Mouse (Mus musculus): ENCODE data around the gene Olfr523. TPM values are rescaled to one million over a fixed set of nuclear protein-coding genes. Genes with fewer than 3 reads are reported as not detected.

The Olfr523 gene
- polyA plus RNA-seq, 1 experiment from 2014 or later = not detected

DNA sequence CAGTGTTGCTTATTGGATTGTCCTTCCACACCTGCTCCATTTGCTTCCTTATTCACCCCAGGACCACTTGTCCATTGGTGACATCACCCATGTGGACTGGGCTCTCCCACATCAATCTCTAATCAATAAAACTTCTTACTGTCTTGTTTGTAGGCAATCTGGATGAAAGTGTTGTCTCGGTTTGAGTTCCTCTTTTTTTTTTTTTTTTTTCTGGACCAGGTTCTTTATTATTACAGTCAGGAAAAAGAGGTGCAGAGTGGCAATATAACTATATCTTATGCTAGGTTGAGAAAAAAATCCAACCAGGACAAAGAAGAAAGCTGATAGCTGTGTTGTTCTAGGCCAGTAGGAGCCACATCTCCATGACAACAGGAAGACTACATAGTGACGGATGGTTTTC, 7.7 kb downstream of the Olfr523 start:
- whole genome bisulfite sequencing = 69% methylated on average over 2 of the region's 2 CpGs

DNA sequence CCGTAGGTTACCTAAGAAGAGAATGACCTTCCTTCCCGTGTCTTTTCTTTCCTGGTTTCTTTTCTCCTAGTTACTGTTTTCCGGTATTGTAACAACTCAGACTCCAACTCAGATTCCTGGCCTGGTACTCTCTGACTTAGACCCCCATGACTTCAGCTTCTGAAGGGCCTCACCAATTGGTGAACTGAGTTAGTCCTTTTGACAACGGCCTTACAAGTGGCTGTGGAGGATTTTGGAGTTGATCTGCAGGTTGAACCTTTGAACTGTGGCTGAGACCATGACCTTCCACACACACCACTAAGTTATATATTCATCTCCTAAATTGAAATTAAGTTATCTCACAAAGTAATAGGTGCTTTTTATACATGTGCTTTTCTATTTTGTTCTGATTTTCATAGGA, 11.2 kb downstream of the Olfr523 start:
- Histone ChIP-seq H3K36me3 (no peaks in the 10 kb centered on the region), H3K27me3 (replicated peaks) (no peaks in the 10 kb centered on the region; the same call in 1 of the 2 replicates), H3K4me2 (no peak overlapping the region), H3K9ac (no peak overlapping the region), H3K4me1 (replicated peaks) (no peaks in the 10 kb centered on the region), H3K9me3 (replicated peaks) (no peaks in the 10 kb centered on the region), H3K27ac (ENCODE audit: poor library complexity, severe bottlenecking) (no peak overlapping the region), H3K4me3 (no peak overlapping the region)
- ATAC-seq (ENCODE audit: insufficient number of reproducible peaks, low FRiP score) = no peak
- 72% methylated on average over 4 of the region's 4 CpGs for WGBS

More for the DNA sequence above, 7.7 kb downstream of the Olfr523 start:
- ATAC-seq (ENCODE audit: insufficient number of reproducible peaks, low FRiP score) = no peak
- Histone ChIP-seq H3K4me3 (no peak overlapping the region), H3K4me2 (no peak overlapping the region), H3K9me3 (replicated peaks) (no peaks in the 10 kb centered on the region), H3K27ac (ENCODE audit: poor library complexity, severe bottlenecking) (no peak overlapping the region), H3K9ac (no peak overlapping the region), H3K36me3 (no peaks in the 10 kb centered on the region), H3K4me1 (replicated peaks) (no peaks in the 10 kb centered on the region), H3K27me3 (replicated peaks) (no peaks in the 10 kb centered on the region; the same call in 1 of the 2 replicates)

DNA sequence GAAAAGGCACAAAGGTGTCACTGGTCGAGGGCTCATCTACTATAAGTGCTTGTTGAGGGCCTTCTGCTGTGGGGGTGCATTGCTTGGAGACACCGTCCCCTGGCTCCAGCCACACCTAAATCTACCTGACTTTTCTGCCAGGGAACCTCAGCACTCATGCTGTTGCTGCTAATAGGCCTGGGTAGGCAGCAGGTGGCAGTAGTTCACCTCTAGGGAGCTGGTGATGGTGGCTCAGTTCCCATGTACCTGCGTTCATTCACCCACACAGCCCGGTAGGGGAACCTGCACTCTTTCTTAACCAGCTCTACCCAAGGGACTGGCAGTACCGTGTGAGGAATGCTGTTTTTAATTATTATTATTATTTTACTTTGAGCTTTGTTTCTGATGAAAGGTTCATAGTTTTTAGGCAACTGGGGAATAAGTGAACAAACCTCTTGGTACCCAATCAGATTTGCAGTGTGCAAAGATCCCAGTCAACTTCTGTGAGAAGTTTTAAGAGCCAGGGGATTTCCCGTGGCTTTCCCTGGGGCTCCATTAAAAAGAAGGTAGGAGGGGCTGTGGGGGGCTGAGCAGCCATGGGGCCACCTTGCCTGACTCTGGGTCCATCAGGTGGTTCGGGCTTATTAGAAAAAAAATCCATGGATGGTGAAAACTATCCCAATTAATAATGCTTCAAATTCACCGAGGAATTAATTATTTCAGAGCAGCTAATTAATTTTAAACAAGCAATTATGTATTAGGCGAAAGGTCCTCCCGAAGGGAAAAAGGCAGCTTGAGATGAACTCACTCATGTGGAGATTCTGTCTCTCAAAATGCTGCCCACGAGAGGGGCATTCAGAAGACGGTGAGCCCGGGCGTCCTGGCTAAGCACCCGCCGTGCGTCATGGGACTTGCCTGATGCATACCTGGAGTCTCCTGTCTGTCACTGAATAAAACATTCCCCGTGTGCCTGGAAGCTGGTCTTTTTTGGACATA, 13.9 kb downstream of the Olfr523 start:
- H3K27ac ChIP-seq (ENCODE audit: poor library complexity, severe bottlenecking) = no peak overlapping the region
- H3K36me3 ChIP-seq = no peaks in the 10 kb centered on the region
- H3K4me3 ChIP-seq = no peak overlapping the region
- ATAC-seq (ENCODE audit: insufficient number of reproducible peaks, low FRiP score) = no peak
- H3K4me2 ChIP-seq = no peak overlapping the region
- H3K4me1 ChIP-seq (replicated peaks) = no peaks in the 10 kb centered on the region
- no peak overlapping the region for H3K9ac ChIP-seq
- no peaks in the 10 kb centered on the region for H3K9me3 ChIP-seq (replicated peaks)
- WGBS = 60% methylated on average over 18 of the region's 18 CpGs
- no peaks in the 10 kb centered on the region; the same call in 1 of the 2 replicates for H3K27me3 ChIP-seq (replicated peaks)

DNA sequence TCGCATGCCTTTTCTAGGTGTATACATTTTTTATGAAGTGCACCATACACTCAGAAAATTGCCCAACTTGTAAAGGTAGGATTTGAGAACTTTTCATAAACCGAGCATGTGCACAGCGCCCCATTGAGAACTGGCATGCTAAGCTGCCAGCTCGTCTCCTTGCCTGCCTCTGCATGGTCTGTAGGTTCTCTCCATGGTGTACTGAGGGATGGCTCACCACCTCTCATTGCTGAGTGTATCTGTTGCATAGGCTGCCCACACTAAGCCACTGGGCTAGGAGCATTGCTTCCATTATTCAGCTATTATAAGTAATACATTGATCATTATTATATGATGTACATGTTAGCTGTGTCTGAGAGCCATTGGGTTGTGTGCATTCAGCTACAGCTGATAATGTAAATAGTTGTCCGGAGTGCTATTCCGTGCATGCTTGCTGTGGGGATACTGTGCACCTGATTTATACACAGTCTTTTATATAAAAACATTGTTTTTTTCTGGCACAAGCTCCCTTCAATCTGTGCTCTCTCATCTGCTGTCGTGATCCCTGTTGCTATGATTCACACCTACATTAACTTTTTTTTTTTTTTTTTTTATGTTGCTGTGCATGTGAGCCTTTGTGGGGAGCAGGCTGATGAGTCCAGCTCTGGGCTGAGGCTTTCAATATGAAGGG, 14.8 kb downstream of the Olfr523 start:
- ATAC-seq (ENCODE audit: insufficient number of reproducible peaks, low FRiP score) = no peak
- Histone ChIP-seq H3K4me3 (no peak overlapping the region), H3K4me2 (no peak overlapping the region), H3K36me3 (no peaks in the 10 kb centered on the region), H3K9ac (no peak overlapping the region), H3K9me3 (replicated peaks) (no peaks in the 10 kb centered on the region), H3K27me3 (replicated peaks) (no peaks in the 10 kb centered on the region; the same call in 1 of the 2 replicates), H3K4me1 (replicated peaks) (no peaks in the 10 kb centered on the region), H3K27ac (ENCODE audit: poor library complexity, severe bottlenecking) (no peak overlapping the region)
- WGBS = 74% methylated on average over 7 of the region's 7 CpGs

DNA sequence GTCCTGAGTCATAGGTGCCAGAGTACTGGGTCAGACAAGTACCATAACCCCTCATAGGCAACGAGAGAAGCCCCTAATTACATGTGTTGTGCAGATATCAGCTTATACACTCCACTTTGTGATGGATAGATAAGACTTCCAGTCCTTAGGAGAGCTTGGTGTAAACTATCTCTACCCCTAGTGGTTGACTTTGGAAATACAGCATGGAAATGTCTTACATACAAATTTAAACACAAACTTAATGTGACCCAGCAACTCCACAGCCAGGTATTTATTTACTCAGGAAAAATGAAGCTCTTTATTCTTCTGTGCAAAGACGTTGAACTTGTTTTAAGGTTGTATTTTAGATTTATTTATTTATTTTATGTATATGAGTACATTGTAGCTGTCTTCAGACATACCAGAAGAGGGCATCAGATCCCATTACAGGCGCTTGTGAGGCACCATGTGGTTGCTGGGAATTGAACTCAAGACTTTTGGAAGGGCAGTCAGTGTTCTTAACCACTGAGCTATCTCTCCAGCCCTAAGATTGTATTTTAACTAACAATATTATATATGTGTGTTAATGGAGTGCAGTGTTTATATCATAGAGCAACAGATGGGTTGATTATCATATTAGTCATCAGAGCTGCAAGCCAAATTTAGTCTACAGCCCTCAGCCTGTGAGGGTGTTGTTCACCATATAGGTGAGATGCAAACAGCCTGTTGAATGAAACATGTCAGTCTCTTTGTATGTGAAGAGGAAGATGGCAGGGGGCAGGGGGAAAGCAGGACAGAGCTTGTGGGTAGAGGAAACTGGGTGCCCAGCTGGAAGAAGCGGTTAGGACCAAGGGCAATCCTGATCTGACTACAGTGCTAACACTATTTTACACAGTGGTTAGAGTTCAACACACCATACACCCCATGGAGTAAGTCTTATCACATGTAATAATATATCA, 15.6 kb downstream of the Olfr523 start:
- ATAC-seq (ENCODE audit: insufficient number of reproducible peaks, low FRiP score) = no peak
- Histone ChIP-seq H3K4me3 (no peak overlapping the region), H3K27me3 (replicated peaks) (no peaks in the 10 kb centered on the region; the same call in 1 of the 2 replicates), H3K9me3 (replicated peaks) (no peaks in the 10 kb centered on the region), H3K4me1 (replicated peaks) (no peaks in the 10 kb centered on the region), H3K27ac (ENCODE audit: poor library complexity, severe bottlenecking) (no peak overlapping the region), H3K4me2 (no peak overlapping the region), H3K36me3 (no peaks in the 10 kb centered on the region), H3K9ac (no peak overlapping the region)
- WGBS = 45% methylated on average over 4 of the region's 4 CpGs

DNA sequence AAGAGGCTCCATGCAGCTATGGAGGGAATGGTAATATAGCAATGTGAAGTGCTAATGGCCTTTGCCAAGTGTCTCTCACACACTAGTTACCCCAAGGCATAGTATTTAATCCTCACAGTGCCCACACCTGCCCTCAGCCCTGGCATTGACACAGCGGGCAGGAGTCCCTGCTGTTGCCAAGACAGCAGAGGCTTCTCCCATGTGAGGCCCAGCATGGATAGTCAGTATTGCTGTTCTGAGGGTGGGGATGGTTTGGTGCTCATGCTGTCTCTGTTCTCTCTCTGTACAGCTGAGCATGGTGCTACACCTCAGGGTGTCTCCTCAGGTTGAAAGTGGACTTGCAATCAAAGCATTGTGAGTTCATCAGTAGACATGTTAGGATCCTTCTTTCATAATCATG, 17.4 kb downstream of the Olfr523 start:
- H3K4me1 ChIP-seq (replicated peaks) = no peaks in the 10 kb centered on the region
- H3K27me3 ChIP-seq (replicated peaks) = no peaks in the 10 kb centered on the region; the same call in 1 of the 2 replicates
- no peak overlapping the region for H3K4me2 ChIP-seq
- no peak overlapping the region for H3K4me3 ChIP-seq
- no peak overlapping the region for H3K27ac ChIP-seq (ENCODE audit: poor library complexity, severe bottlenecking)
- WGBS = 85% methylated on average over 1 of the region's 1 CpGs
- no peak for ATAC-seq (ENCODE audit: insufficient number of reproducible peaks, low FRiP score)
- H3K9ac ChIP-seq = no peak overlapping the region
- H3K9me3 ChIP-seq (replicated peaks) = no peaks in the 10 kb centered on the region
- H3K36me3 ChIP-seq = no peaks in the 10 kb centered on the region

DNA sequence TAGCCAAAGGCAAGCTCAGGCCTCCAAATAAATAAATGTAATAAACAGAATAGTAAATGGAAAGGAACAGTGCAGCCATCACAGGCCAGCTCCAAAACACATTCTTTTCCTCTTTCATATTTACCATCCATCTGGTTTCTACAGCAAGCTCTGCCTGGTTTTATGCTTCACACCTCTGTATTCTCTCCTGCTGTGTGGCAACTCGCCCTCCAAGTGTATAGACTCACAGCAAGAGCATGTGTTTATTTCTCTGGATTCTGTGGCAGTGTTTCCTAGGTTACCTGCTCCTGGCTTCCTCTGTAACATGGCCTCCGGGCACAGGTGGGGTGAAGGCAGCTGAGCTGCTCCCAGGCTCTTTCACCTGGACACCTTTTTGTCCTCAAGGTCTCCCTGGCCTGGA, 19.4 kb downstream of the Olfr523 start:
- 54% methylated on average over 2 of the region's 2 CpGs for WGBS
- no peak overlapping the region for H3K4me3 ChIP-seq
- no peak for ATAC-seq (ENCODE audit: insufficient number of reproducible peaks, low FRiP score)
- H3K27ac ChIP-seq (ENCODE audit: poor library complexity, severe bottlenecking) = no peak overlapping the region
- no peak overlapping the region for H3K9ac ChIP-seq
- H3K27me3 ChIP-seq (replicated peaks) = no peaks in the 10 kb centered on the region
- H3K9me3 ChIP-seq (replicated peaks) = no peaks in the 10 kb centered on the region
- no peak overlapping the region for H3K4me2 ChIP-seq
- H3K36me3 ChIP-seq = no peaks in the 10 kb centered on the region
- H3K4me1 ChIP-seq (replicated peaks) = no peaks in the 10 kb centered on the region

DNA sequence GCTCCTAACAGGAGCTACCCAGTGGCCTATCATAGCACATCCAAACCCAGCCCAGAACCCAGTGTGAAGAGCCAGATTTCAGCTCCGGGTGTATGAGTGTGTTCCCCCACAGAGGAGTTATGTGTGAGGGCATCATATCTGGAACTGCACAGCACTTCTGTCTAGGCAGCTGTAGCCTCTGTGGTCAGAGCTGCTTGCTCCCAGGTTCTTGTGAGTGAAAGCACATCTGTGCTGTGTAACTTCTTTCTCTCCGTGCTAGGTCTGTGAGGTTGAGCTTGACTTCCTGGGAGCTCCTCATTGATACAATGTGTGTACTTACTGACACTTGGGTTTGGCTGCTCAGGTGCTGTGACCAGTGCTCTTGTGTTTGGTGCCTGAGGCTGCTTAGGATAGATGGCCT, 19.8 kb downstream of the Olfr523 start:
- H3K9ac ChIP-seq = no peak overlapping the region
- whole genome bisulfite sequencing = 64% methylated on average over 2 of the region's 2 CpGs

DNA sequence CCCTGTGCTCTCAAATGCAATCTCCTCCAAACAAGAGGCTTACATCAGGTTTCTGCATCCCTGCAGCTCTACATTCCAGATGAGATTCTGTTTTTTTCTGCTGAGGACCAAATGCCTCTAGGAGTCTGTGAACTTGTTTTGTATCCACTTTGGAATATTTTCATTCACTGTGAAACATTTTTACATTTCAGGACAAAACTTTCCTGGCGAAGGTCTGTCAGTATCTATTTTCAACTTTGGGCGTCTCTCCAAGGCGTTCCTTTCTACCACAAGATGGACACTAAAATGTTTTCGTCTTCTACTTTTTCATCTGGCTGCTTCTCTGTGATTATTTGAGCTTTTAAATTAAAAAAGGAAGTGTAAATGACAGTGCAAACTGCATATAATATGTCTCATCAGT, 21.0 kb downstream of the Olfr523 start:
- no peak for ATAC-seq (ENCODE audit: insufficient number of reproducible peaks, low FRiP score)
- Histone ChIP-seq H3K27ac (ENCODE audit: poor library complexity, severe bottlenecking) (no peak overlapping the region), H3K36me3 (no peaks in the 10 kb centered on the region), H3K9me3 (replicated peaks) (no peaks in the 10 kb centered on the region), H3K4me1 (replicated peaks) (no peaks in the 10 kb centered on the region), H3K4me3 (no peak overlapping the region), H3K27me3 (replicated peaks) (no peaks in the 10 kb centered on the region), H3K4me2 (no peak overlapping the region), H3K9ac (no peak overlapping the region)
- 79% methylated on average over 4 of the region's 4 CpGs for WGBS

More for the DNA sequence above, 19.8 kb downstream of the Olfr523 start:
- no peaks in the 10 kb centered on the region for H3K9me3 ChIP-seq (replicated peaks)
- no peaks in the 10 kb centered on the region for H3K4me1 ChIP-seq (replicated peaks)
- no peak overlapping the region for H3K4me2 ChIP-seq
- no peak overlapping the region for H3K27ac ChIP-seq (ENCODE audit: poor library complexity, severe bottlenecking)
- no peak overlapping the region for H3K4me3 ChIP-seq
- ATAC-seq (ENCODE audit: insufficient number of reproducible peaks, low FRiP score) = no peak
- no peaks in the 10 kb centered on the region for H3K36me3 ChIP-seq
- no peaks in the 10 kb centered on the region for H3K27me3 ChIP-seq (replicated peaks)

DNA sequence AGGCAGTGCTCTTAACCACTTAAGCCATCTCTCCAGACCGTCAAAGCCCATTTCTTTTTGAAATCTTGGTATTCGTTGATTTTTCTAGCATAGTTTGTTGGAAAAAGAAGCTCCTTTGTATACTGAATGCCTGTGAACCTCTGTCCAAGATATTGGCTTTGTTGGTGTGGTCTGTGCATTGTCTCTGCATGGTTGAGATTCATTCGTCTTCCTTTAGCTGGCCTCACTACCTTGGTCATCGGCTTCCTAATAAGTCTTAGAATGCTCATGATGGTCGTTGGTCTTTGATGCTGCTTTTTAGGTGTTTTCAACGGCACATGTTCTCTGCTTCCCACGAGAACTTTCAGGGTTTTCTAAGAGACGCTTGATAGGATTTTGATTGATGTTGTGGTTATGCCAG, 23.0 kb downstream of the Olfr523 start:
- ATAC-seq (ENCODE audit: insufficient number of reproducible peaks, low FRiP score) = no peak
- H3K36me3 ChIP-seq = no peaks in the 10 kb centered on the region
- no peak overlapping the region for H3K4me2 ChIP-seq
- no peaks in the 10 kb centered on the region for H3K27me3 ChIP-seq (replicated peaks)
- H3K4me1 ChIP-seq (replicated peaks) = no peaks in the 10 kb centered on the region
- 76% methylated on average over 8 of the region's 8 CpGs for WGBS
- no peak overlapping the region for H3K27ac ChIP-seq (ENCODE audit: poor library complexity, severe bottlenecking)
- H3K4me3 ChIP-seq = no peak overlapping the region
- no peak overlapping the region for H3K9ac ChIP-seq
- H3K9me3 ChIP-seq (replicated peaks) = no peaks in the 10 kb centered on the region

All from heart, embryonic 12.5 days (tissue).